Mouse (Mus musculus) forebrain, embryonic 16.5 days (tissue): ENCODE results near the gene Fam110c. TPM values are rescaled to one million over a fixed set of nuclear protein-coding genes. Genes with fewer than 3 reads are reported as not detected.

Experiments
- polyA plus RNA-seq: library from polyadenylated mRNA; unstranded; fragments of >200 nt; fragmentation: Nextera tagmentation; extraction: Ambion mirVana; gene quantifications from 2 replicates; pipeline ENCODE4 v1.2.1, GENCODE M21; 2015

Fam110c gene
- polyA plus RNA-seq, 1 experiment from 2014 or later: 0.06 TPM

Other genes with a start within 250 kb of the Fam110c start
- gene Alkal2, start 189.5 kb upstream of the Fam110c start, polyA plus RNA-seq: 0.26 and 0.82 TPM in 2 replicates
- 122 and 124 TPM in 2 replicates for gene Acp1, start 162.3 kb upstream of the Fam110c start, polyA plus RNA-seq
- gene Sh3yl1, start 162.2 kb upstream of the Fam110c start, polyA plus RNA-seq: 43.7 and 46.4 TPM in 2 replicates
- gene Gm6993, start 166.9 kb downstream of the Fam110c start, polyA plus RNA-seq: not detected in 2 replicates
- gene Lamb1, start 191.4 kb downstream of the Fam110c start, polyA plus RNA-seq: 21.5 and 25.5 TPM in 2 replicates